Mouse (Mus musculus) mesoderm, embryonic 11.5 days (tissue): ENCODE measurements at regions not wholly inside any gene's neighbourhood (a gene's known extent, or its start where the extent isn't known, plus 50 kb on each side); places are given as distances from the start of the nearest gene placed in this dataset.

Experiments
- DNase-seq: peaks from one replicate; pipeline ENCODE4 v3.0.0-alpha.2; 2012; ENCODE audit warnings: low read depth, low spot score

DNA sequence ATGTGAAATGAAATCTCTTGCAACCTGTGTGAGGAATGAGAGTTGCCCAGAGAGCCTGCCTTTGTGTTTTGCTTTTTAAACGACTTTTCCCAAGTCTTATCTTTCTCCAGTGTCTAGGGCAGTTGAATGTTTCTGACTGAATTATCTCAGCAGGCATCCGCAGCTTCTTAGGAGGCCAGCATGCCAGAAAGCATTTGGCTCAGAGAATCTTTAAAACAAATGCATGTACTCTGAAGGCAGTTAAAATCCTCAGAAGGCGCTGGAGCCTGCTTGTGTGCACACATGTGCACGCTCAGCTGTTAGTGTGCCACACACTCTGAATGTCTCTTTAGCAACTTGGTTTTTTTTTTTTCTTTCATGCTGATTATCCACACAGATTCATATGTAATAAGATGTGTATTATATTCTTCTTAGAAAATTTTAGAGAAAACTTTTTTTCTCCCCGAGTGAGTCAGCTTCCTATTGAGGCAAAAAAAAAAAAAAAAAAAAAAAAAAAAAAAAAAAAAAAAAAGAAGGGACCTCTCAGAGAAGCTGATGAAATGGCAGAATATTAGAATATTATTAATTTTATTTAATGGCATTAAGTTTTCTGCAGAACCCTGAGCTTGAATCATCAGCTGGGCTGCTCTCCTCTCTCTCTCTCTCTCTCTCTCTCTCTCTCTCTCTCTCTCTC, 201.9 kb downstream of the Tmem38b start:
- DNase-seq, result no peak

DNA sequence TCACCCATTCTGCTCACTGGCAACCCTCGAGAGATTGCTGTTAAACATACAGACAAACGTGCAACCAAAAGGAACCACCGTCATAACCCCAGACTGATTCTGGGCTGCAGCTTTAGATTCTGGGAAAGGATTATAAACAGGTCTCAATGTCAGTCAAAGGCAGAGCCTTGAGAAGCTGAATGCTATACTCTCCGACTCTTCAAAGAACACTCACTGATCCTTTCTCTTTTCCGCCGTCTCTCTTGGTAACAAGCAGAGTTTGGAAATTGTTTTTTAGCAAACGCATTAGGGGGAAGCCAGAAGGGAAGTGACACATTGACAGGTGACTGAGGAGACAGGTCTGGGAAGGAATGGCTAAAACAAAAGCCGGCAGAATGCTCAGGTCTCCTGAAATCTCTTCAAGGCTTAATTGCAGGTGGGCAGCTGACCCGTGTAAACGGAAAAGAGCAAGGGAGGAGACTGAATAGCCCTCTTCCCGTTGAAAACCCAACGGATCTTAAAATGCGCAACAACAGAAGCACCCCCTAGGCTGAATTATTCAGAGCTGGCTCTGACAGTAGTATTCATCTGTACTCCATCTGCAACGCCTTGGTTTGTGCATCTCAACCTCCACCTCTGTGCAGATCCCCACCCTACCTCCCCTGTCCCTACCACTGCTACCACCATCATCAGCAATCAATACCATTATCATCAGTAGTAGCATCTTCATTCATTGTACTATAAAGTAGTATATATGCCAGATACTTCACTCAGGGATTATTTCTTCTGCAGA, 219.6 kb downstream of the Tmem38b start:
- DNase-seq, result no peak

DNA sequence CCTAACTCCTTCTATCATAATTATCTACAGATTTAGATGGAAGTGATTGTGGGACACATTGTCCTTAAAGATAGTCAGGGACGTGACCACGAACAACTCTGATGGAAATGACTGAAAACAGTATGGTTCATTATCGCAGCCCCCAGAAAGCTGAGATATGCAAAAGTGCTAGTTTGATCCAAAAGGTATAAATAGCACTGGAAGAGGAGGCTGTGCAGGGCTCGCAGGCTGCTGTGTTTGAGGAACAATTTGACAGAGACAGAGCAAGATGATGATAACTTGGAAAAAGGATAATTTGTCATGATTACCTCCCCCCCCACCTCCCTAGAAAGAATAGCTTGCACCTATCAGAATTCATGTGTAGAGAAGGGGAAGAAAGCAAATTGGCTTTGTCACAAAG, 238.5 kb downstream of the Tmem38b start:
- DNase-seq, result no peak

DNA sequence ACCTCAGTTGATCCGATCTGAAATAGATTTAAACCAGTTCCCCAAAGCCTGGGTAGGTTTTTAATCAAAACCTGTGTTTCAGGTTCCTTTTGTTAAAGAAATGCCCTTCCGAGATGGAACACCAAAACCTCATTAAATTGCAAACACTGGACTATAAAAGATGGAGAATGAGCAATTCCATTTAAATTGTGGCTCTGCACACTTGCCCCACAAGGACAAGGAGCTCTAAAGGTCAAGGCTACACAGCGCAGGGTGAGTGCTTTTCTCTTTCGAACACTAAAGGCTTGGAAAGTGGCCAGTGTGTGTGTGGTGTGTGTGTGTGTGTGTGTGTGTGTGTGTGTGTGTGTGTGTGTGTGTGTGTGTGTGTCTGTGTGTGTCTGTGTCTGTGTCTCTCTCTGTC, 246.1 kb downstream of the Tmem38b start:
- no peak for DNase-seq

DNA sequence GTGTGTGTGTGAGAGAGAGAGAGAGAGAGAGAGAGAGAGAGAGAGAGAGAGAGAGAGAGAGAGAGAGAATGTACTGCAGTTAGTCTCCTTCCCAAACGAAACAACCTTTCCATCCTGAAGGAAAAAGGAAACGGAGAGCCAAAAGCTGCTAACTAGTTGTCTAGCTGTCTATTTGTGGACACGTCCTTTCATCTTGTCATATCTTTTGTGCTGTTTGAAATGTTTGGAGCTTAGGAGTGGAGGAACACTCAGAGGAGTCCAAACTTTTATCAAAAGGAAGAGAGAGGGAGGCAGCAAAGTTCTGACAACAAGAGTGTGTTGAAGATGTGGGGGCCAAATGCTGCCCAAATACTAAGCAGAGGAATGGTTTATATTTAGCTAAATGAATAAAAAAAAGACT, 246.6 kb downstream of the Tmem38b start:
- no peak for DNase-seq

DNA sequence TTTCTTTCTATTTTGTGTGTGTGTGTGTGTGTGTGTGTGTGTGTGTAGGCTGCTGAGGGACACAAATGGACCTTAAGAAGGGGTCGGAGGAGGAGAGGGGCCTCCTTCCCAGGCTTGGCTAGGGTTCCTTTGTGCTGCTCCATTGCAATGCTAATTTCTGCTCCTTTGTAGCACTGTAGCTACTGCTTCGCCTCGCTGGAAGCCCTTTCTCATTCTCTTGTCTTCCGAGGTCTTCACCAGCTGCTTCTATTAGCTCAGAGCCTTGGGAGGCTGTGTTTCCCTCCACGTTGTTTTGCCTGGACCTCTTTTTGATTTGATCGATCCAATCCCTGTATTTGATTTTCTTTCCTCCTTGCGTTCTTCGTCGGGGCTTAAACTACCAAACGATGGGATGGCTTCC, 247.1 kb downstream of the Tmem38b start:
- peak; percentile 44 for DNase-seq

DNA sequence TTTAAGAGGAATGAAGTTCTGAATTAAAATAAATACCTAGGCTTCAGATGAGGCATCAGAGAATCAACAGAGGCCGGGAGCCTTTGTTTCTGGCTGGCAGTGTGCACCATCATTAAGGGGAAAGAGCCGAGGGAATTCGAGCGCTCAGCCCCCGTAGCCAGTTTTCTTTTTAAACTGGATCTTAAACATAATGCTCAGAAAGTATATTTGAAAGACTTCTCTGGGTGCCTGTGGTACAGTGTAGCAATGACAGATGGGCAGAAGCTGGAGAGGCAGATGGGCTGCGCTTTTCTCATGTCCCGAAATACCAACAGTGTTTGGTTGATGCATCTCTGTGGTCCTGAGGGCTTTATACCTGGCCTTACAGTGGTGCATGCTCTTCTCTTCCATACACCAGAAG, 247.6 kb downstream of the Tmem38b start:
- no peak for DNase-seq

DNA sequence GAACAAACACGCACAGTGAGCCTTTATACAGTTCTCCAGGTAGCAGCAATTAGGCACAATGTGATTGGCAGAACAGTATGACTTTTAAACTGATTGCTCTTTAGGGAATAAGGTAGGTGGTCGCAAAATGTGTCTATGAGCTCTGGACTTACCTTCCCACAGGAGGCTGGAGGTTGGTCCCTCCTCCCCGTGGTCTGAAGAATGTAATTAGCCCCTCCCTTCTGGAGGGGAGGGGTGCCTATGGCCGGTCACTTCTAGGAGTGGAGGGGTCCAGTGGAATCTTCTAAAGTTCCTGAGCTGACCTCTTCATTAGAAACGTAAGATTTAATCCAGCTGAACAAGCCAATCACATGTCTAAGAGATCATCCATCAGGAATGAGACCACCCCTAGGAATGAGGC, 248.4 kb downstream of the Tmem38b start:
- no peak for DNase-seq

DNA sequence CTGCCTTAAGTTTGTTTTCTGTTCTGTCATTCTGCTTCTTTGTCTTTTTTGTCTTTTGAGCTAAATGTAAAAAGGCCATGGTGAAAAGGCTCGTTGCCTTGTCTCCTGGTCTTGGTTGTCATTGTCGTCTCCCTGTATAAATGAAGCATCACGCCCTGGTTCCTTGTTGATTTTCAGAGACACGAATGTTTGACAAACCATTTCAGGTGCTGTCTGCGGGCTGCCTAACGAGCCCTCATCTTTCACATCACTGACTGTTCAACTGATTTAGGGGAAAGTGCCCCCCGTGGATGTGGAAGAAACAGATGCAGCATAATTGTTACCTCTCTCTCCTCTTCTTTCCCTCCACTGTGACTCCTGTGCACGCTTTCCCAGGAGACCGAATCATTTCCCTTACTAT, 254.7 kb downstream of the Tmem38b start:
- DNase-seq, result no peak

DNA sequence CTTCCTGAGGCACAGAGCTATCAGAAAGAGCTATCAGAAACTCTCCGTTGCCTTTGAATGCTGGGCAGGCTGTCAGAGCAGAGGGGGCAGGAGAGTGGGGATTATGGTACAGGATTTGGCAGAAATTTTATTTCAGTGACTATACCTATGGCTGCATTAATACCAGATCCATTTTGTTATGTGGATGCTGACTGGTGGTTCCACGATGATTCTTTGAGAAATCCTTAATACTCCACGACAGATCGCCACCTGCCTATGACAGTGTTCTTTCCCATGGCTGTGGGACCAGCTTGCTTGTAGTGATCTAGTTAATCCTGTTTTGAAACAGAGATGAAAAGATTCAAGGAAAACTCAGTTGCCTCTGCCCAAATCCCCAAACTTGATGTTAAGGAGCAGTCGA, 255.6 kb downstream of the Tmem38b start:
- no peak for DNase-seq

DNA sequence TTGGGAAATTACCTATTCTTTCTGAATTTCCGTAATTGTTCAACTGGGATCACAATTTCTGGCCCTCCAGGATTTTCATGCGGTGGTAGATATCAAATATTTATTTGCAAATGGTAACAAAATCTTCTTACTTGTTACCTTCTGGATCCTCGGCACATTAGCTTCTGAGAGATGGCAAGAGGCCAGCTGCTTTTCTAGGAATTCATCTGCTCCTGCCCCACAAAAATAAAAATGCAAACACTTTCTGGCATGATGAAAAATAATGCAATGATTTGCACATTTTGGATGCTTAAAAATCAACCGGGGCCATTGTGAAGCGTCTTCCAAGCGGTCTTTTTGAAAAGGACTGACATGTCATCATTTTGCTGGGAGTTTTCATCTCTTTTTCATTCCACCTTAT, 258.9 kb downstream of the Tmem38b start:
- DNase-seq, result no peak

DNA sequence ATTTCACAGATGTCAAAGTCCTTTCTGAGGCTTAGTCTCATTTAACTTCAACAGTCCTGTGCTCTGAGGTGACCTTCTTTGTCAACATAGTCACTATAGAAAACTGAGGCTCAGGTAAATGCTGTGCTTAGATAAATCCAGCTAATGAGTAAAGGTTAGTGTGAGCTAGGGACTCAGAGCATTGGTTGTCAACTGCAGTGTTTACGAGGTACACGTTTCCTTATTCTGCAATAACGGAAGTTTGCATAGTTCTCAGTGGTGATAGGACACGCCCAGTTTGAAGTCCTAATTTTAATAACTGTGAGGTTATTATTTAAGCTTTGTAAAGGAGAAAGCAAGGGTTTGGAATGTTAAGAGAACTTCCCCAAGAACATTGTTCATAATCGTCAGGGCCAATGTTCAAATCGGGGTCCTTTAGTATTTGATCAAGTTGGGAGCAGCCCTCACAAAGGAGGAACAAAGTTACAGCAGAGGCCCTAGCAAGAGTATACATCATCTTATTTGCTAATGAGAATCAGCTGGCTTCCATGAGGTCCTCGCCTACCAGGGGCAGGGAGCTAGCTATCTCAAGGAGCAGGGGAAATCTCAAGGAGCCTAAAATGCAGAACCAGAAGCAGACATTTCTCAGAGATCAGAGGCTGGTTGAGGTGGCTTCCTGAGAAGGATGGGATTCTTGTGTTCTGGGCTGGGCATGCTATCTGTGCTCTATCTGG, 268.6 kb downstream of the Tmem38b start:
- no peak for DNase-seq

DNA sequence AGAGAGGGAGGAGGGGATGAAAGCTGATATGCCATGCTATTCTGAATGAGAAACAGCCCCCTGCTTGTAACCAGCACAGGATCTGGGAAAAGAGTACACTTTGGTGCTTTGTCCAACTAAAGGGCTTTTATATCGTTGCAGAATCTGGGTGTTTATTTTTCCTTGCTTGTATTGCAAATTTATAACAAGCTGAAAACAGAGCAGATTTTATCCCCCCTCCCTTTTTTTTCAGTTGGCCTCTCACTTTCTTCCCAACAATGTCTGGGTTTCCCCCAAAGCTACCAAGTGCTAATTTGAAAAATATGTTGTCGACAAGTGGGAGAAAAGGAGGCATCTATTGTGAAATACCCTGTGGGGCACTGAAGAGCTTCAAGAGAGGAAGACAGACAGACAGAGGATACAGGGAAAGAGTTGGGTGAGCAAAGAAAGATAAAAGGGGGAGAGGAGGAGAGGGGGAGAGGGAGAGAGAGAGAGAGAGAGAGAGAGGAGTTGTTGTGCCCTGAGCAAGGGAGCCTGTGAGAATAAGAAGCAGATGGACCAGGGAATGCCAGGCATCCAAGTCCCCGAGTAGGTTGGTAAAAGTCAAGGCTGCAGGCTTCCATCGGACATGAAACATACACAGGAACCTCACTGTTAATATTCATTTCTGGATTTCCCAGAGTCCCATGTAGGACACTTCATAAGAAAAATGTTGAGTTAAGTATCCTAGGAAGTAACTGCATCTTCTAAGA, 269.5 kb downstream of the Tmem38b start:
- DNase-seq, result no peak

DNA sequence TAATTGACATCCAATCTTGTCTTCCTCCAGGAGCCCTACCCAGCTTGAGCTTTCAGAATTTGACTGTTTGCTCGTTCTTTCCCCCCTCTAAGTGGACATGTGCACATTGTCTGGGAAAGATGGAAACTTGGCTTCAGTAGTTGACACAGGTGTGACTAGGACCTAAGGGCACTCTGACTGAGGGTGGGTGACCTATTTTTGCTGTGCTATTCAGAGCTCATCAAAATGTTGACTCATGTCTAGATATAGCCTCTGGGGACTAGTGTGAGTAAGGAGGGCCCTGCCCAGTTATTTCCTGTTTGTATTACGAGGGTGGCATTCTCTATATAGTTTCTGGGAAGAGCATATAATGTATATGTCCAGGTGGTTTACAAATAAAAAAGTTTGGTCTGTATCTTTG, 271.7 kb downstream of the Tmem38b start:
- DNase-seq, result no peak

DNA sequence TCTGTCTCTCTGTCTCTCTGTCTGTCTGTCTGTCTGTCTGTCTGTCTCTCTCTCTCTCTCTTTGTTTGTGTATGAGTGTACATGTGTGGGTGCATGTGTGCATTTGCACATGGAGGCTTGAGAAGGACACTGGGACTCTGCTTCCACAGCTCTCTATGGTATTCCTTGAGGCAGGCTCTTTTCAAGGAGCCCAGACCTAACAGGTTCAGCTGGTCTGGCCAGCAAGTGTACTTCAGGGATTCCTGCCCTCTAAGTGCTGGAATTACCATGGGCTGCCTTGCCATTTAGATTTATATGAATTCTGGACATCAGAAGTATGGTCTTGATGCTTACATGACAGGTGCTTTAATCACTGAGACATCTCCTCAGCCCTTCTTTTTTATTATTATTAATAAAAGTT, 274.4 kb downstream of the Tmem38b start:
- no peak for DNase-seq

DNA sequence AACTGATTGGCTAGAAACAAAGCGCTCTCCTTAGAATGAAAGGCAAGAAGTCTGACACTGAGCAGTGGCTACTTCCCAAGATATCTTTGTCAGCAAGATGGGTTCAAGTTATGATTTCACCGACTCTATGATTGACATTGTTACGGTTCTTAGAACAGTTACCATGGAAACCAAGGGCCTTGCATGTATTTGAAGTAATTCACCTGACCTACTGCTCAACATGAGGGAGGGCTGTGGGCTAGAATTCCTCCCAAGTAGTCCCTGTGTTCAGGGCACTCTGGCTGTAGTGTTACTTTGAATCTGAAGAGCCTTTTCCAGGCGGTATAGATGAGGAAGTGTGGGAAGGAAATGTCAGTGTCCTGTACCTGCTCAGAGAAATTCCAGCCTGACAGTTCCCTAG, 281.1 kb downstream of the Tmem38b start:
- no peak for DNase-seq

DNA sequence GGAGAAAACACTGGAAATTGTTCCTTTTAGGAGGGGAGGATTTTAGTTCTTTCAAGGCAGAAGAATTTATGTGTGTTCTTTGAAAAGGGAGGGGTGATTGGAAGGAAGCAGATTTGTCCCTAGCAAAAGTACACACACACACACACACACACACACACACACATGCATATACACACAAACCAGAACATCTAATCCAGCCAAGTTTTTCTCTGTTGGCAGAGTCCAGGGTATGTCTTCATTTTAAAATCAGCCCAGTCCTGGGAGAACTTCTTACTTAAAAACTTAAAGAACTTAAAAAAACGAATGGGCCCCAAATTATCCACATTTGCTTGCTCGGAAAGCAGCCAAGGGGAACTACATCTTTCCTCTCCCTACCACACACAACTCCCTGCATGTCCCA, 290.5 kb downstream of the Tmem38b start:
- DNase-seq, result no peak

DNA sequence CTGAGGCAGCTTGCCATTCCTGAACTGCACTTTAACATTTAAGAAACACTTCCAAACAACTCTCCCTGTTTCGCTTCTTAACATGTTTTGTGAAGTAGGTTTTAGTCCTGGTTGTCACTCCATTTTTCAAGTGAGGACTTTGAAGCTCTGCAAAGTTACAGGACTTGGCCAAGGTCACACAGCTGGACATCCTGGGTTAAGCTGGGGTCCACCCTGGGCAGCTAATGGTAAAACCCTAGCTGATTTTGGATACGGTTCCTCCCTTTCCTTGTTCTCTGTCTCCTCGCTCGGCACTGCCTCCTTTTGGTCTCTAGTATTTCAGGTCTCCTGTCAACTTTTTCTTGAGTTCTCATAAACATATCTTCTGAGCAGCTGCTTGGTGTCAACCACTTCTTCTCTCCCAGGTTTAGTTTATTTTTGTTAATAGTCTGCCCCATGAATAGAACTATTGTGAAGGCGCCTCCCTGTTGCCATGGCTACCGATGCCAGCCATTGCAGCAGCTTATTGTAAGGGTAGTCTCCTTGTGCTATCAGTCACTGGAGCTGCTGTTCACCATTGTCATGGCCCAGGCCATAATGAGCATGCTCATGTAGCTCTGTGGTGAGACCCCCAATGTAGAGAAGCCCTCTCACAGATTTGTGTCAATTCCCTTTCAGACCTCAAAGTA, 292.5 kb downstream of the Tmem38b start:
- peak; percentile 63 for DNase-seq

DNA sequence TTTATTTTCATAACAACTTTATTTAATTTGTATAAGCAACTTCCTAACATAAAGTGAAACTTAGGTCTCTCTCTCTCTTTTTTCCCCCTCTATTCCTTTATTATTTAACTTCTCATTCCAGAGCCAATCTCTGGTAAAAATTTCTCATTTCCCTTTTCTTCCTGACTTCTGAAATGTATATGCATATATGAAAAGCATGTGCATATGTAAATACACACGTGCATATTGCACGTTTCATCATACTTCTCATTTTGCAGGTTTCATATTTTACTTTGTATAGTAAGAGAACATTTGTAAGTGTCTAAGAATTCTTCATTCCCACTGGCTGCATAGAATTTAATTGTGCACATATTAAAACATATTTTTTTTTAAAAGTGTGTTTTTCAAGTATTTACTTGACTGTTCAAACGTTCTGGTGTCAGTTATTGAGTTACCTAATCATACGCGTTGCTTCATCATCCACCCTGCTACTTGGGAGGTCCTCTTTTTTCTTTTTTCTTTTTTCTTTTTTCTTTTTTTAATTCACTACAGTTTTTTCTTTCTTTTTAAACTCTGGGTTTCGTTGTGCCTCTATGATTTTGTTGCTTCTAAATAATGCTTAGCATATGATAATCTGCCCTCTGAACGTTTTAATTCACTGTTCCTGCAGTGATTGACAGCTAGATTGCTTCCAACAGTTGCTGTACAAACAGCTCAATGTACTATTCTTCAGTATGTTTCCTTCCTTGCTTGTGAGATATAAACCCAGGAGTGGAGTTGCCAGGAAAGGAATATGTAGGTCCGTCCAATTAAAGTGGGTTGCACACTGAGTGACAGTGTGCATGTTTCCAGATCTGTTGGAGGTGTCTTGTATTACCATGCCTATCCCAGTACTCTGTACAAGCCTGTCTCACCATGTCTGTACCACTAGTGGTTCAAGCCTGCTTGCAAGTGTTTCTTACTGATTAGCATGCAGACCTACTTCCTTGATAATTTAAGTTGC, 303.2 kb downstream of the Tmem38b start:
- no peak for DNase-seq

DNA sequence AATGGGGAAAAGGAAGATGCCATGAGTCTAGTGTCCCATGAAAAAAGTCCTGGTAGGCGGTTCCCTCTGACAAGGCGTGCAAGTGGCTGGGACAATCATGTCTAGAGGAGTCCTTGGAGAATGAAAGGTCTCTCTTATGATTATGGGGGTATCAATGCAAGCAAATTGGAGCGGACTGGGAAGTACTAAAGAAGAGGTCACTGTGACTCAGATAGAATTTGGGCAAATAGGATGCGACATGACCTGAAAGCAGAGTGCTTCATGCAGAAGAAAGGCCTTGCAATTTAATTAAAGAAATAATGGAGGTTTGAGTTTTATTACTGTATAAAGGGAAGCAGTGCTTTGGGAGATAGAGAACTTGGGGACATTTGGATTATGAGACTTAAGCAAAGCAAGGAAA, 330.3 kb downstream of the Tmem38b start:
- DNase-seq, result no peak
